Mouse (Mus musculus): ENCODE measurements at regions not wholly inside any gene's neighbourhood (a gene's known extent, or its start where the extent isn't known, plus 50 kb on each side); places are given as distances from the start of the nearest gene placed in this dataset.

- H3K36me3 ChIP-seq (ENCODE audit: control insufficient read depth, insufficient read depth, low read length, poor library complexity, severe bottlenecking): no peaks in the 10 kb centered on the region
- no peaks in the 10 kb centered on the region for H3K4me1 ChIP-seq (ENCODE audit: control insufficient read depth in 2 of 2, insufficient read depth in 2 of 2, low read length in 2 of 2, poor library complexity in 1 of 2)
- no peak overlapping the region for H3K4me3 ChIP-seq (ENCODE audit: insufficient read depth in 1 of 2, low read depth in 1 of 2, low read length in 2 of 2, poor library complexity in 1 of 2, severe bottlenecking in 1 of 2)
- TF ChIP-seq MAFK (IDR thresholded peaks at IDR 0.05; ENCODE audit: insufficient read depth, low read depth, low read length): no peak
- no peak for TF ChIP-seq ZC3H11A (IDR thresholded peaks at IDR 0.05; ENCODE audit: borderline replicate concordance, low read depth, low read length)
- TF ChIP-seq HCFC1 (IDR thresholded peaks at IDR 0.05; ENCODE audit: borderline replicate concordance, insufficient read depth, low read length): no peak
- no peak for TF ChIP-seq CHD2 (IDR thresholded peaks at IDR 0.05; ENCODE audit: low read depth, low read length)
- no peak for TF ChIP-seq ZNF384 (IDR thresholded peaks at IDR 0.05; ENCODE audit: low read depth, low read length)
- H3K9me3 ChIP-seq (ENCODE audit: control insufficient read depth, insufficient read depth, low read depth, low read length): no peaks in the 10 kb centered on the region
- no peak for DNase-seq (ENCODE audit: low read depth, low spot score)
- in situ Hi-C loops (cut with MboI; ENCODE audit: low sequenced_read_pairs in 2 of 2, unreplicated experiment in 2 of 2): no loop called here
- H3K9ac ChIP-seq (ENCODE audit: insufficient read depth, low read depth, low read length, poor library complexity, severe bottlenecking): no peak overlapping the region
- H3K27ac ChIP-seq (ENCODE audit: insufficient read depth, low read depth, low read length, poor library complexity, severe bottlenecking): no peak overlapping the region
Measured at GRCm38 (mm10) chr14:46562016-46562415, 171.5 kb upstream of the Bmp4 start.

- Histone ChIP-seq H3K4me3 (ENCODE audit: insufficient read depth in 1 of 2, low read depth in 1 of 2, low read length in 2 of 2, poor library complexity in 1 of 2, severe bottlenecking in 1 of 2) (no peak overlapping the region), H3K9me3 (ENCODE audit: control insufficient read depth, insufficient read depth, low read depth, low read length) (no peaks in the 10 kb centered on the region), H3K27ac (ENCODE audit: insufficient read depth, low read depth, low read length, poor library complexity, severe bottlenecking) (no peak overlapping the region), H3K9ac (ENCODE audit: insufficient read depth, low read depth, low read length, poor library complexity, severe bottlenecking) (no peak overlapping the region), H3K4me1 (ENCODE audit: control insufficient read depth in 2 of 2, insufficient read depth in 2 of 2, low read length in 2 of 2, poor library complexity in 1 of 2) (no peaks in the 10 kb centered on the region), H3K36me3 (ENCODE audit: control insufficient read depth, insufficient read depth, low read length, poor library complexity, severe bottlenecking) (no peaks in the 10 kb centered on the region)
- TF ChIP-seq MAFK (IDR thresholded peaks at IDR 0.05; ENCODE audit: insufficient read depth, low read depth, low read length) (no peak), CHD2 (IDR thresholded peaks at IDR 0.05; ENCODE audit: low read depth, low read length) (no peak), ZNF384 (IDR thresholded peaks at IDR 0.05; ENCODE audit: low read depth, low read length) (no peak), ZC3H11A (IDR thresholded peaks at IDR 0.05; ENCODE audit: borderline replicate concordance, low read depth, low read length) (no peak), HCFC1 (IDR thresholded peaks at IDR 0.05; ENCODE audit: borderline replicate concordance, insufficient read depth, low read length) (no peak)
- in situ Hi-C loops (cut with MboI; ENCODE audit: low sequenced_read_pairs in 2 of 2, unreplicated experiment in 2 of 2): no loop called here
- no peak for DNase-seq (ENCODE audit: low read depth, low spot score)
Measured at GRCm38 (mm10) chr14:46553239-46553638, 162.8 kb upstream of the Bmp4 start.

DNA sequence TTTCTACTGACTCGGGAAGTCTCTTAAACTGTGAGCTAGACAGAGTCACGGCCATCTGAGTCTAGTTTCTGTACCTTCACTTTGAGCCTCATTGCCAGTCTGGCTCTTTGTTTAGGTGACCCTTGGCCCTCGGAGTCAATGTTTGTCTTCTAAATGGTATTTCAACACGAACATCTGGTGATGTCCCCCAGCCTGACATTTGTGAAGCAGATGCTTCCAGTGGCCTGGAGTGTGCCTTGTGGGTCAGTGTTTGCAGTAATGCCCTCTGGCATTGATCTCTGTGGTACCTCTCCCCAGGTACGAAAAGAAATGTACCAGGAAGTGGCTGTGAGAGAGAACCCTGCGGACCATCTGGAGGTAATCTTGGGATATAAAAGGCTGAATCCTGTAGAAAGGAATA lies 155.7 kb upstream of the Bmp4 start:
- Histone ChIP-seq H3K9ac (ENCODE audit: insufficient read depth, low read depth, low read length, poor library complexity, severe bottlenecking) (no peak overlapping the region), H3K4me3 (ENCODE audit: insufficient read depth in 1 of 2, low read depth in 1 of 2, low read length in 2 of 2, poor library complexity in 1 of 2, severe bottlenecking in 1 of 2) (no peak overlapping the region), H3K9me3 (ENCODE audit: control insufficient read depth, insufficient read depth, low read depth, low read length) (no peaks in the 10 kb centered on the region), H3K27ac (ENCODE audit: insufficient read depth, low read depth, low read length, poor library complexity, severe bottlenecking) (no peak overlapping the region), H3K36me3 (ENCODE audit: control insufficient read depth, insufficient read depth, low read length, poor library complexity, severe bottlenecking) (no peaks in the 10 kb centered on the region), H3K4me1 (ENCODE audit: control insufficient read depth in 2 of 2, insufficient read depth in 2 of 2, low read length in 2 of 2, poor library complexity in 1 of 2) (no peaks in the 10 kb centered on the region)
- no peak for DNase-seq (ENCODE audit: low read depth, low spot score)
- TF ChIP-seq ZNF384 (IDR thresholded peaks at IDR 0.05; ENCODE audit: low read depth, low read length): no peak
- TF ChIP-seq HCFC1 (IDR thresholded peaks at IDR 0.05; ENCODE audit: borderline replicate concordance, insufficient read depth, low read length): no peak
- no peak for TF ChIP-seq CHD2 (IDR thresholded peaks at IDR 0.05; ENCODE audit: low read depth, low read length)
- no peak for TF ChIP-seq MAFK (IDR thresholded peaks at IDR 0.05; ENCODE audit: insufficient read depth, low read depth, low read length)
- TF ChIP-seq ZC3H11A (IDR thresholded peaks at IDR 0.05; ENCODE audit: borderline replicate concordance, low read depth, low read length): no peak
- in situ Hi-C loops (cut with MboI; ENCODE audit: low sequenced_read_pairs in 2 of 2, unreplicated experiment in 2 of 2): no loop called here

- no peaks in the 10 kb centered on the region for H3K36me3 ChIP-seq (ENCODE audit: control insufficient read depth, insufficient read depth, low read length, poor library complexity, severe bottlenecking)
- no peak overlapping the region for H3K27ac ChIP-seq (ENCODE audit: insufficient read depth, low read depth, low read length, poor library complexity, severe bottlenecking)
- H3K9ac ChIP-seq (ENCODE audit: insufficient read depth, low read depth, low read length, poor library complexity, severe bottlenecking): no peak overlapping the region
- TF ChIP-seq ZC3H11A (IDR thresholded peaks at IDR 0.05; ENCODE audit: borderline replicate concordance, low read depth, low read length) (no peak), CHD2 (IDR thresholded peaks at IDR 0.05; ENCODE audit: low read depth, low read length) (no peak), ZNF384 (IDR thresholded peaks at IDR 0.05; ENCODE audit: low read depth, low read length) (no peak), HCFC1 (IDR thresholded peaks at IDR 0.05; ENCODE audit: borderline replicate concordance, insufficient read depth, low read length) (no peak), MAFK (IDR thresholded peaks at IDR 0.05; ENCODE audit: insufficient read depth, low read depth, low read length) (no peak)
- H3K4me1 ChIP-seq (ENCODE audit: control insufficient read depth in 2 of 2, insufficient read depth in 2 of 2, low read length in 2 of 2, poor library complexity in 1 of 2): no peaks in the 10 kb centered on the region
- no peak overlapping the region for H3K4me3 ChIP-seq (ENCODE audit: insufficient read depth in 1 of 2, low read depth in 1 of 2, low read length in 2 of 2, poor library complexity in 1 of 2, severe bottlenecking in 1 of 2)
- in situ Hi-C loops (cut with MboI; ENCODE audit: low sequenced_read_pairs in 2 of 2, unreplicated experiment in 2 of 2): no loop called here
- H3K9me3 ChIP-seq (ENCODE audit: control insufficient read depth, insufficient read depth, low read depth, low read length): no peaks in the 10 kb centered on the region
- no peak for DNase-seq (ENCODE audit: low read depth, low spot score)
Measured at GRCm38 (mm10) chr14:46539466-46540187, 149.2 kb upstream of the Bmp4 start.
